Mouse (Mus musculus) c-Kit-negative CD71-positive TER-119-positive erythroid progenitor cells, embryonic 14.5 days (primary cell): ENCODE data around the gene Syt13.

Experiments
- DNase-seq: peaks from one replicate; pipeline ENCODE4 v3.0.0-alpha.2; 2013; ENCODE audit warnings: low read depth, low spot score

Syt13 gene

GRCm38 (mm10) chr2:92914933-92915553 is at the start of gene Syt13:
TSS of gene Syt13 (plus strand) at chr2:92915098.
- no peak for DNase-seq

GRCm38 (mm10) chr2:92866616-92867015 is 48.3 kb upstream of the Syt13 start:
- no peak for DNase-seq

- DNase-seq, result no peak
Measured at GRCm38 (mm10) chr2:92870139-92870836, 44.6 kb upstream of the Syt13 start.

GRCm38 (mm10) chr2:92871093-92871686 is 43.7 kb upstream of the Syt13 start:
- no peak for DNase-seq

- DNase-seq, result no peak
Measured at GRCm38 (mm10) chr2:92872652-92873051, 42.2 kb upstream of the Syt13 start.

GRCm38 (mm10) chr2:92874592-92874991 is 40.3 kb upstream of the Syt13 start:
- no peak for DNase-seq

- DNase-seq, result no peak
Measured at GRCm38 (mm10) chr2:92877488-92877887, 37.4 kb upstream of the Syt13 start.

GRCm38 (mm10) chr2:92883039-92883911 is 31.6 kb upstream of the Syt13 start:
- DNase-seq, result no peak

- DNase-seq, result no peak
Measured at GRCm38 (mm10) chr2:92883912-92884243, 31.0 kb upstream of the Syt13 start.

GRCm38 (mm10) chr2:92884976-92885375 is 29.9 kb upstream of the Syt13 start:
- no peak for DNase-seq

GRCm38 (mm10) chr2:92886862-92887261 is 28.0 kb upstream of the Syt13 start:
- DNase-seq, result no peak

GRCm38 (mm10) chr2:92892524-92892923 is 22.4 kb upstream of the Syt13 start:
- DNase-seq, result no peak

GRCm38 (mm10) chr2:92903650-92904049 is 11.2 kb upstream of the Syt13 start:
- no peak for DNase-seq

- DNase-seq, result peak; percentile 21
Measured at GRCm38 (mm10) chr2:92904307-92904859, 10.5 kb upstream of the Syt13 start.

- no peak for DNase-seq
Measured at GRCm38 (mm10) chr2:92910371-92910770, 4.5 kb upstream of the Syt13 start.

GRCm38 (mm10) chr2:92912312-92912711 is 2.6 kb upstream of the Syt13 start:
- DNase-seq, result no peak

GRCm38 (mm10) chr2:92913295-92913694 is 1.6 kb upstream of the Syt13 start:
- DNase-seq, result no peak

- DNase-seq, result no peak
Measured at GRCm38 (mm10) chr2:92915659-92916631, 1.0 kb downstream of the Syt13 start.

- DNase-seq, result no peak
Measured at GRCm38 (mm10) chr2:92917405-92918142, 2.7 kb downstream of the Syt13 start.

GRCm38 (mm10) chr2:92920709-92921108 is 5.8 kb downstream of the Syt13 start:
- DNase-seq, result no peak
